Mouse (Mus musculus): ENCODE data around the gene Ankrd33. TPM values are rescaled to one million over a fixed set of nuclear protein-coding genes. Genes with fewer than 3 reads are reported as not detected.

The Ankrd33 gene
- total RNA-seq, 2 experiments from 2014 or later: not detected

DNA sequence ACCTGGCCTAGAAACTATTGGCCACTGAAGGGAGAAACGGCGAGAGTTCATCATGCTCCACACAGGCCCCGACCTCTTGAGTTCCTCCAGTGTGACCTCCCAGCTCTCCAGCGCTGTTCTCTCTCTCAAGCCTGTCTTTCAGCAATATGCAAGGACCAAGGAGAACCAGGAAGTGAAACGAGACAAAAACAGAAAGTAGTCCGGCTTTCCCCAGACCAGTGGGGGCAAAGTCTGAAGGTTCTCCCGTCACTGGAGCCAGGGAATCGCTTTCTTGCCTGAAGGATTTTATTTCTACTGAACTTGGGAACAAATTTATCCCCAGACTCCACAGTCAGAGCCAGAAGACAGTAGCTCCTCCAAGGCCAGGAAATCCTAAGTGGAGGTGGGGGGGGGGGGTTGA is 29.2 kb downstream of the Ankrd33 start:
- ATAC-seq (ENCODE audit: poor library complexity, severe bottlenecking): peak; percentile 28

DNA sequence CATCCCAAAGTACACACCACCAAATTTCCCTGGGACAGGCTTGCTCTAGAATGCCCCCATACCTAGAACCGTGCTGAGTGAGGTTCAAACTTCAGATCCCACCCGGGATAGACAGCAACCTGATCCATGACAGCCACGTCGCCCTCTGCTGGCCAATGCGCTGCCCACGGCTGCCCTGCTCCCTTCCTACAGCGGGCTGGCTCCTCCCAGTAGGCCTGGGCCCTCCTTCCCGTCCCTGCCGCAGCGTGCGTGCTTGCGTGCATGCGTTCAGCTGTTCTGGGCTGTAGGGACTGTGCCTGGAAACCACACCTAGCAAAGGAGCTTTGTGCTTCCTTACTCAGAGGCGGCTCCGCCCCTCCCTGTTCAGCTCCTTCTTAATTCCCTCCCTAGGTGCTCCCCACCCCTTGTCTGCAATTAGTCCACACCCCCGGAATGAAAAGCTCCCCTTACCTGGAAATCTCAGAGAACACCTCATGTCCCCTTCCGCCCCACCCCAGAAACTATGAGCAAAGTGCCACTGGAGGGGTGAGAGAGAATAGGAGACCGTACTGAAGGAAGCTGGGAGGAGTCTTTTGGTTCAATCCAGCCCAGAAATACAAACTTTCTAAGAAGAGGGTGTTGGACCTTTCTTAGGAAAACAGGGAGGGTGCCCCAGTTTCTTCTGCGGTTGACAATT is 30.0 kb downstream of the Ankrd33 start:
- peak; percentile 88 for ATAC-seq (ENCODE audit: poor library complexity, severe bottlenecking)

DNA sequence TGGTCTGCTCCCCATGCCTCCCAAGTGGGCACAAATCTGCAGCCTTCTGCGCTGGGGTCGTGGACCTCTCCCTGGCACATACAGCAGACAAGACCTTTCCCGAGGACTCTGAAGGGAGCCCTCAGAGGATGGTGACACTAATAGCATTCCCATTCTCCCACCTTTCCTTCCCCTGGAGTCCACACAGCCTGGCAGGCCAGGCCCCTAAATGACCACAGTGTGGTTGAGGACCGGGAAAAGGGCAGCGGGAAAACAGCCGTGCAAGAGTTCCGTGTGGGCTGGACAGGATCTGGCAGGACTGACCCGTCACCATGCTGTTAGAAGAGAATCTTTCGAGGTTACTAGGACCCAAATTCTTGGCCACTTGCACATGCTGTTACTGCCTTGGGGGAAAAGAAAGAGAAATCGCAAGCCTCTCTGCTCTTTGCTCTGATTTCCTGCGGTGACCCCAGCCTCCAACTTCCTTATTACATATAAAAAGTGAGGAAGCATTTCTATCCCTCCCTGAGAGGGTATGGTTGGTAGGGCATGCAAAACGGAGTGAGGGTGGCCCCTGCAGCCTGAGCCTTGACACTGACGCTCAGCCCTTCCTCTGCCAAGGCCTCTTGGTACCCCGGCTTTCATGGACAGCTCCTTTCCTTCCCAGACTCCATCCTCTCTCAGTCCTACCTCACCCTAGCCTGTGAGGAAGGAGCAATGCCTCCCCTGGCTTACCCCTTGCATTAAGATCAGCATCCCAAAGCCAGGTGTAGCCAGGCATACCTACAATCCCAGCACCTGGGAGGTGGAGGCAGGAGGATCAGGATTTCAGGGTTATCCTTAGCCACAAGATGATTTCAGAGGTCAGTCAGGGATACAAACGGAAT is 30.8 kb downstream of the Ankrd33 start:
- ATAC-seq (ENCODE audit: poor library complexity, severe bottlenecking): peak; percentile 38

DNA sequence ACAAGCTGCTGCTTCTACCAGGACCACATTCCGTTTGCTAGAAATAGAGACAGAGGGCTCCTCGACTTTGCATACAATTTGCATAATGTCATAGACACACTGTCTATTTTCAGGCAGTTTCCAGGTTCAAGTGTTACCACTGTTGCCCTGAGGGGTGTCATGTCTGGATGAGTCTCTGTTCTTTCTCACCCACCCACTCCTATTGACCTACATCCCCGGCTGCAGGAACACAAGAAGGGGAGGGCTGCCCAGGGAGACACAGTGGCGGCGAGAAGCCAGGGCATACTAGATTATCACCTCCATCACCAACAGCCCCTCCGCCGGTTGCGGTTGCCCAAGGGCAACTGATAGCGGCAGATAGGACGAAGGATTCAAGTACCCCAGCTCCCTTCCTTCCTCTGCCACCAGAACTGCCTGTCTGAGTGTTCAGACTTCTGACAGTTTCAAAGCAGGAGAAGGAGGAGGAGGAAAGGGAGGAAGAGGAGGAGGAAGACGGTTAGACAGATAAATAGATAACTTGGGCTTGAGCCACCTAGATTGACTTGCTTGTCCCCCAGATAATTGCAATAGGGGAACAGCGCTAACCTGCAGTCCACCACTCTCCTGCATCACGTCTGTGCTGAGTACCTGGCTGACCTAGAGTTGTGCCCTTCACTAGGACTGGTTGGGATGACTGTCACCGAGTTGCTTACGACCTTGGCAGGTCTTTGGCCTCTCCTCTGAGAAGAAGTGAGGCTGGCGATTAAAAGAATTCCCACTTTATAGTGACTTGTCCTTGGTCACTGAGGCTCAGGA is 31.8 kb downstream of the Ankrd33 start:
- peak; percentile 6; the same call in 1 of the 2 replicates for ATAC-seq (ENCODE audit: poor library complexity, severe bottlenecking)

DNA sequence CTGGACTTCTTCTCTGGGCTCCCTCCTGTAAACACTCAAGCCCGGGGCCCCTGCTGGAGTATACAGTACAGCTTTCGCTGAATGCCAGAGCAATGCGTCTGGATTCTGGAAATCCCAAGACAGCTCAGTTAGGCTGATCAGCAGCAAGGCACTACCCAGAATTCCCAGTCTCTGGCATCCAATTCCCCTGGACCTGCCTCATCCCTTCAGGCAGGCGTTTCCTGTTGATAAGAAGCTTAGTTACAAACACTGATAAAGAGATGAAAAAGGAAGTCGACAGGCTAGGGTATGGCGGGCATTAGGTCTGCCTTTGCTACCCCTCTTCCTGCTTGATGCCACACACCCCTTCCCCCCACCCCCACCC is 32.3 kb downstream of the Ankrd33 start:
- ATAC-seq (ENCODE audit: poor library complexity, severe bottlenecking): no peak

DNA sequence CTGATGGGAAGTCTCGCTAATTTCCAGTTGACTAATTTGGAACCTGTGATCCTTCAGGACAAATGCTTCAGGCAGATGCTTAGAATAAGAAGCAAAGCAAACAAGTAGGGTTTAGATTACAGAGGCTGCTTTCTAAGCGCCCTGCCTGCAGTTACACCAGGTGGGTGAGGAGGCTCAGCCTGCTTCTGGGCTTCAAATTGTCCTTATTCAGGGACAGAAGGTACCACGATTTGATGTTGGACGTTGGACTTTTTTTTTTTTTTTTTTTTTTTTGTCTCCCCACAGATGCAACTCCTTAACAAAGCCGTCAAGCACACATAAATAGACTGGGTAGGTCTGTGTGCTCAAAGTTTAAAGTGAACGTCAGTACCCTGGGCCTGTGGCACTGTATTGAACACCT is 33.0 kb downstream of the Ankrd33 start:
- ATAC-seq (ENCODE audit: poor library complexity, severe bottlenecking): no peak

DNA sequence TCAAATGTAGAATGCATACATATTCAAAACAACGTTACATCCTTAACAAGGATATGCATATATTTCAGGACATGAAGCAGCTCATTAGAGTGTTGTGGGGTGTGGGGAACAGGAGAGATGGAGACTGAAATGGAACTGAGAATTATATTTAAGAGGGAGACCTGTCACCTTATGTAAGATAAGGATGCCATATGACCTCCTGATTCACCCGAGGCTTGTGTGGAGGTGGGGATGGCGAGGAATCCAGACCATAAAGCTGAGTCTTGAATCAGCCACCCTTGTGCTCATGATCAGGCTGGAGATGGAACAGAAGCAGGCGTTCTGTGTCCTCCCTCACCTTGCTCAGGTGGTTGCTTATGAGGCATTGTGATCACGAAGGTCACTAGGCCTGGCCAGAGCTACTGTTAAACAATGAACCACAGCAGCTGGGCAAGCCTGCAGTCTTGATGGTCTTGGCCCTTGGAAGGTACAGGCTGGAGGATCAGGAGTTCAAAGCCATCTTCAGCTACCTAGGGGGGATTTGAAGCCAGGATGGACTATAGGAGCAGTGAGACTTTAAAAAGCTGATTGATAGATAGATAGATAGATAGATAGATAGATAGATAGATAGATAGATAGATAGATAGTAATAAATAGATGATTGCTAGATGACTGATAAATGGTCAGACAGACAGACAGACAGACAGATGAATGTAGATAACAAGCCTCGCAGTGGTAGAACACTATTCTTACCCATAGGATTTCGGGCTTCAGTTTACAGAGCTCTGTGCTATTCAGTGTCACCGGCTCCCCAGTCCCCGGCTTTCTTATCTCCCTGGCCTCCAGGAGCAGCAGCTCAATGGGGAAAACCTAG is 36.1 kb downstream of the Ankrd33 start:
- ATAC-seq (ENCODE audit: poor library complexity, severe bottlenecking): no peak

DNA sequence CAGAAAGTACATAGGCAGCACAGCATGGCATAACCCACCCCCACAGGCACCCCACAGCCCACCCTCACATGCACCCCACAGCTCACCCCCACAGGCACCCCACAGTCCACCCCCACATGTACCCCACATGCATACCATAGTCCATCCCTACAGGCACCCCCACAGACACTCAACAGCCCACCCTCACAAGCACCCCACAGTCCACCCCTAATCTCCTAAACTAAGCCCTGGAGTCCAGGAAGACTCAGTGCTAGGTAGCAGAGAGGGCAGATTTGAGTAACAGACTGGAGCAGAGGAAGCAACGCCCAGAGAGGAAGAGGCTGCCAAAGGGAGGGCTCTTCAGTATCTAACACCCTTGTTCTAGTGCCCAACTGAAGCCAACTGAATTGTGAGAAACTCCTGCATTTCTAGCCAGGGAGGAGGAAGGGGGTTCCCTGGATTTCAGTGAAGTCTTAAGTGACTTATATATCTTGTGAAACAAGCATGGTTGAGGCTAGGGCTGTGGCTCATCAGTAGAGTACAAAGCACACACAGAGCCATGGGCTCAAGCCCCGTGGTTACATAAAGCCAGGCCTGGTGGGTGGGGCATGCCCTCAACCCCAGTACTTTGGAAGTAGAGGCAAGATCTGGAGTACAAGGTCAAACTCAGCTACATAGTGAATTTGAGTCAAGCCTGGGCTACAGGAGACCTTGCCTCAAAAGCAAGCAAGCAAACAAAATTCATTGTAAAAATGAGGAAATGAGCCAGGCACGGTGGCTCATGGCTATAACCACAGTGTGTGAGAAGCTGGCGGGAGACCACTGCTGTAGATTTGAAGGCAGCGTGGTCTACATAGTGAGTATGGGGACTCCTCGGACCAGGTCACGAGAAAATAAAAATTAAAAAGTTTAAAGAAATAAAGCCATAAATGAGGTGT is 39.4 kb downstream of the Ankrd33 start:
- ATAC-seq (ENCODE audit: poor library complexity, severe bottlenecking): peak; percentile 70

DNA sequence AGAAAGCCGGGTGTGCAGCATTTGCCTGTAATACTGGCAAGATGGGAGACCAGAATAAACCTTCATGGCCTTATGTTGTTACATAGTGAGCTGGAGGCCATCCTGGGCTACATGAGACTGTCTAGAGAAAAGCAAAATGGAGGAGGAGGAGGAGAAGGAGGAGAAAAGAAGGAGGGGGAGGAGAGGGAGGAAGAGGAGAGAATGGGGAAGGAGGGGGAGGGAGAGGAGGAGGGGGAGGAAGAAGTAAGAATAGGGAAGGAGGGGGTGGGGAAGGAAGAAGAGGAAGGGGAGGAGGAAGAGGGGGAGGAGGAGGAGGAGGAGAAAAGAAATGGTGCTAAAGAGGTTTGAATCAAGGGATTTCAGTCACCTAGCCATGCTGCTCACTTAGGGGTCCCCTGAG is 44.6 kb downstream of the Ankrd33 start:
- peak; percentile 42 for ATAC-seq (ENCODE audit: poor library complexity, severe bottlenecking)

DNA sequence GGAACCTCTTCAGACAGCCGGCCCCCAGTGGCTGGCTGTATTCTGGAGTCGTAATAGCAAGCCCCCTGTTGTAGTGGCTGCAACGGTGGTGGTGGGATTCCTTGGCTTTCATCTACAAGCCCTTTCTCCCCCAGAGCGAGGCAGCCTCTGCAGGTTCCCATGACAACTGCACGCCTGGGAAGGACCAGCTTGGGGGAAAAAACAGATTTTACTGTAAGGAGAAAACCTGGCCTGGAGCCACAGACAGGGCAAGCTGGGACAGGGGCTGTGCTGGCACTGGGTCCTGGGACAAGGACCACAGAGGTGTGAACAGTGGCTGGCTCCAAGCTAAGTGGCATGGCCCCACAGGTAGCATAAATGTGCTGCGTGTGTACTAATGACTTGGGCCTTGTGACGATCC is 45.0 kb downstream of the Ankrd33 start:
- no peak for ATAC-seq (ENCODE audit: poor library complexity, severe bottlenecking)

DNA sequence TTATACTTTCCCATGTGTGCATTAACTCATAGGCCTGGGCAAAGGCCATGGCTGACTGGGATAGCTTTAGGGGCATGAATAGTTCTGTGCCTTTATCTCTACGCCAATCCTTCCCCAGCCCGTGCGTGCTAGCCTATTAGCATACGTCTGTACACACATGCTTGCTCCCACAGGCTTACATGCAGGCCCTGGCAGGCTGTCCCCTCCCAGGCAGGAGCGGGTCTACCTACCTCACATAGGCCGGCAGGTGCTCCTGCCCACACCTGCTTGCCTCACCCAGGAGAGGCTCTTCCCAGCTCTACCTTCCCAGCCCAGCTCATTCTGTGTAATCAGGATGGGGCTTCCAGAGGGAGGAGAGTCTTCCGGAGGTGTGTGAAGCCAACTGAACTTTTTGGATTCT is 46.0 kb downstream of the Ankrd33 start:
- ATAC-seq (ENCODE audit: poor library complexity, severe bottlenecking): no peak

DNA sequence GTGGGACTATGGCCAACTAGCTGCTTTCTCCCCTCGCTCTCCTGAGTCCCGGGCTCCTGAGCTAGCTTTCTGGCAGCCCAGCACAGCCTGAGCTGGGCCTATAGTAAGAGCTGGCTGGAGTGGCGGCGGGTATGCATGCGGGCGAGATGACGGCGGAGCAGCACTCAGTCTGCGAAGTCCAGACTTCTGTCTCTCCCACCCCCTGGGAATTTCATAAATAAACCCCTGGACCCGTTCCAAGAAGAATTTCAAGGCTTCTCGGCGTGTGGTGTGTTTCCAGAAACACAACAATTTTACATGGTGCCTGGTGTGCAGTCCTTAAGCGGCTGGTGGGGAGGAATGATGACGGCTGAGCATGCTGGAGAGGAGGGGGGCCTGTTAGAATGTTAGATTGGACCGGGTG is 47.5 kb downstream of the Ankrd33 start:
- no peak for ATAC-seq (ENCODE audit: poor library complexity, severe bottlenecking)

DNA sequence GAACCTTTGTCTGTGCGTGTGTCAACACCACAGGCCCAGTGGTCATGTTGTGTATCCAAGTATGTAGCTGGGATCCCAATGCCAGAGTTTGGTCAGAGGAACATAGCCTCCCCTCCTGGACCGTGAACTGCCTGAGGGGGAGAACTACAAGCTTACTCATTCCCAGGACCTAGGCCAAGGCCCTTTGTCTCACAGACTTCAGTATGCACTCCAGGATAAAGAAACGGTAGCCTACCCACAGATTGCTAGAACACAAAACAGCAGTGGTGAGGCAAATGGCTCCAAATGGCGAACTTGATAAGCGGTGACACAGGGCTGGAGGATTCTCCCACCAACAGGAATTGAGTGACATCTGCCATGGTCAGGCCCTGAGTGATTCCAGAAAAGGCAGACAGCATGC is 48.3 kb downstream of the Ankrd33 start:
- no peak for ATAC-seq (ENCODE audit: poor library complexity, severe bottlenecking)

DNA sequence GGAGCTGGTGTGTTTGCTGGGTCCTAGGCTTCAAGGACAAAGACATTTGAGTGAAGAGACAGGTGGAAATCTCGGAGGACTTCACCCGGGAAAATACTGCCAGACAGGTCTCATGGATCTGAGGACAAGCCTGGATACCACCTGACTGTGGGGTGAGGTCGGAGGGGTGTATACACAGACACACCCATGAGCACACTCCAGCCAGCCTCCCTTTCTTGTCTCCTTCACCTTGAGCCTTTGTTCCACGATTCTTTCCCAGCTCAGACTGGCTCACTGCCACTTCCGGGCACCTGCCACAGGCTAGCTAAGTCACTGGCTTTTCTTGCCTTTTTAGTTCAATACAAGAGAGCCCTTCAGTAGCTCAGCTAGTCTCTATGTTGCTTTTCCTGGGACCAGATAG is 48.7 kb downstream of the Ankrd33 start:
- no peak for ATAC-seq (ENCODE audit: poor library complexity, severe bottlenecking)

DNA sequence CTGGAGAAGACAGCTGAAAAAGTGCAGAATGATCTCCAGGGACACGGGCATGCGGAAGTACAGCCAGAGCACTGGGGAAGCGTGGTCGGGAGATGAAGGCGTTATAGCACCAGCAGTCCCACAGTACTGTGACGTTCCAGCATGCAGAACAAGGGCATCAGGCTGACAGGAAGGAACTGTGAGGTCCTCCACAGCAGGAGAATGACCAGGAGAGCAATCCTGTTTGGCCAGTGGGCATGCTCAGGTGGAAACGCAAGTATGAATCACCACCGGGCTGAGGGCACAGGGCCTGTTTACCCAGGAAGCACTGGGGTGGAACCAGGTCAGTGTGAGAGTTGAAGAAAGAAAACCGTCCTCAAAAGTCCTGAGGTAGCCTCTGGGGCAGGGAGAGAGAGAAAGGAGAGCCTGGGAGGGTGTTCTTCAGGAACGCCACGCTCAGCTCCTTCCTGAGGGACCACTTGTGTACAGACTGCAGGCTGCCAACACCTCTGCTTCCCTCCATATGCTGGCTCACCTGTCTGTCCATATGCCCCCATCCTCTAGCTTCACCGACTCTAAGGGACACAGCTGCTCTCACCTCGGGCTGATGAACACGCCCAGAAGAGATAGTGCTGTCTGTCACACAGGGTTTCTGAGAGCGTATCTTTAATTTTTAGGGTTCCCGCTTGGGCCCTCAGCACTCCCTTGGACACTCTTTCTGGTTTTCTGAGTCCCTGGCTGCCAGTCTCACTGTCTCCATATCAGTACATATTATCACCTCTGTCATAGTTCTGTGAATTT is 50.3 kb downstream of the Ankrd33 start:
- ATAC-seq (ENCODE audit: poor library complexity, severe bottlenecking): peak; percentile 54; the same call in 1 of the 2 replicates

DNA sequence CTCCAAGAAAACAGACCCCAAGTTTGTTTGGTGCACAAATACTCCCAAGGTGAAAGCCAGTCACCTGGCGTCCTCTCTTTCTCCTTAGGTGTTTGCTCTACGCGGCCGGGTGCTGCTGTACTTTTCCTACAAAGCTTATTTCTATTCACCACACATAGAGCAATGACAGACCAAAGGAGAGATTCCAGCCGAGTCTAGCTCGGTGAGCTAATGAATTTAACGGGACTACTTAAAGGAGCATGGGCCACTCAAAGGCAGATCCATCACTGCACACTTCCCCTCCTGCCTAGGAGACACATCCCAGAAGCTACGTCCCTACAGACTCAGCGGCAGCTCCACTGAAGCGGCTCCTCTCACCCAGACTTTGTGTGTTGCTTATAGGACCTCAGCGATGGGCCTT is 52.0 kb downstream of the Ankrd33 start:
- ATAC-seq (ENCODE audit: poor library complexity, severe bottlenecking): no peak
